Mouse (Mus musculus) G1E-ER4 (cell line): ENCODE measurements around the gene Trim14. TPM values are rescaled to one million over a fixed set of nuclear protein-coding genes. Genes with fewer than 3 reads are reported as not detected.

Experiments
- GATA1 ChIP-seq: IDR thresholded peaks from one replicate; pipeline ENCODE4 v1.8.0; 2012; ENCODE audit warnings: low read length, inconsistent platforms
- polyA plus RNA-seq: library from polyadenylated mRNA; stranded (reverse); fragments of >175 nt; gene quantifications from 2 replicates; pipeline ENCODE4 v1.2.3, GENCODE M21; 2012

Trim14 gene
- polyA plus RNA-seq, 1 experiment: 17.9 TPM

GRCm38 (mm10) chr4:46503881-46504280 lies 32.1 kb downstream of the Trim14 start:
- peak; percentile 8 for TF ChIP-seq GATA1

DNA sequence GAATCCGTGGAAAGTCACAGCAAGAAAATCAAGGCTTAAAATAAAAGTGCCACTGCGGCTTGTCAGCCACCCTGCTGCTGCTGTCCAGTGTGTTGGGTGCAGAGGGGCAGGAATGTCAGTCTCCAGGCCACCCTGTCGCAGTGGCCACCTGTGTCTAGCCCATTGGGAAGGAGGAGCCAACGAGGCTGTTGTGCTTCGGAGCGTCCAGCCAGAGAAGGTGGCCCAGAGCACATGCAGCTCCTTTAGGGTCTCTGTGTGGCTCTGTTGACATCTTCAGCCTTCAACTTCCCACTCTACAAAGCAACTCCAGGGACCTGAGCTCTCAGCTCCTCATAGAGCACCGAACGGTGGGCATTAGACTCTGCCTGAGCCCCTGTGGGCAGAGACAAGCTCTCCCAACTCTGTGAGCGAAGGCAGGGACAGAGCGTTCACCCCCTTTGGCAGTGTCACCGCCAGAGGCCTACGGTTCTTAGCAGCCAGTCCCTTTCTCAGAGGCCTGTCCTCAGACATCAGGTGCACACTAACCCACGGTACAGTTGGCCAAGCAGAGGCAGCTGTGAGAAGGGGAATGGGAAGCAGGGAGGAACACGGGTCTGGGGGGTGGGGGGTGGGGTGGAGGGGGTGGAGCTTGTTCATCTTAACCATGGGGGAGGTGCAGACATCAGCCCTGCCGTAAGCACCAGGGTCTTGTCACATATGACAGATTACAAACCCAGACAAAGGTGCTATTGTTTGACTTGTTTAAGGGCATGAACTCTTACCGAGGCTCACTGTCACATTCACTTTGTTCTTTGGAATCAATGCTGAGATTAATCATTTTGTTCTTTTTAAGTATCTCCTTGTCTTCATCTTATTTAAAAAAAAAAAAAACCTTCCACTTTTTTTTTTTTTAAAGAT lies 33.1 kb downstream of the Trim14 start:
- no peak for TF ChIP-seq GATA1

GRCm38 (mm10) chr4:46498976-46499375 lies 37.0 kb downstream of the Trim14 start:
- no peak for TF ChIP-seq GATA1

- no peak for TF ChIP-seq GATA1
Measured at GRCm38 (mm10) chr4:46498511-46498910, 37.4 kb downstream of the Trim14 start.

GRCm38 (mm10) chr4:46497286-46497892 lies 38.6 kb downstream of the Trim14 start:
- TF ChIP-seq GATA1: no peak

DNA sequence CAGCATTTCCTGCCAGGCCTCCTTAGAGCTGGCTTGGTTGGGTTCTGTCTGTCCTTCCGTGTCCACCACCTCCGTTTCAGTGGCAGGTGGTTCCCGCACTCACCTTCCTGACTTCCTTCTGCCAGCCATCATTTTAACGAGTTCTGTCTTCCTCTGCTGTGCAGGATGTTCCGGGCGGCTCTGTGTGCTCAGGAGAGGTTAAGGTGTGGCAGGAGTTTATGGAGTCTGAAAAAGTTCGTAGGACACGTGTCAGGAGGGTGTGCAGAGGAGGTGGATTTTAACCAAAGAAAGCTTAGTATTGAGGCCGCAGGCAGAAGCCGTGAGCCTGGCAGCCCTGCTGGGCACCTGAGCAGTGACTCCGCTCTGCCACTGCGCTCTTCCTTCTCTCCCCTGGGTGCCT lies 40.4 kb downstream of the Trim14 start:
- TF ChIP-seq GATA1: no peak

- no peak for TF ChIP-seq GATA1
Measured at GRCm38 (mm10) chr4:46493071-46493470, 42.9 kb downstream of the Trim14 start.

- no peak for TF ChIP-seq GATA1
Measured at GRCm38 (mm10) chr4:46489028-46489925, 46.7 kb downstream of the Trim14 start, which contains the start of gene Nans. Gene Nans, plus strand, starts transcription at chr4:46489248.

DNA sequence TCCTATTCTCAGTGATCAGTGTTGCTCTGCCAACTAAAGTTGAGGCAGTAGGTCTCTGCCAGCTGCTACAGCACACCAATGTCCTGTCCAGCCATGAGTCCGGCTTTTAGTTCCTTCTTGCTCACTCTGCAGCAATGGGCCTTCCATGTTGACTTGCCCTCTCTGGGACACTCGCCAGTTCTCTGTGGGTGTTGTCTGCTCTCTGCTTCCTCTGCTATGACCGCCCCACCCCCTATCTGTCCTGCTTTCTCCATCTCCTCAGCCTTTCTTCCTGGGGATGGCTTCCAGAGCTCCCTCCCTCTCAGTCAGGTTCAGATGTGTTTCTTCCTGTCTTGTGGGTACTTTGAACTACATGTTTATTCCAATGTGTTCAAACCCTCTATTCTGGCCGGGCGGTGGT lies 48.6 kb downstream of the Trim14 start:
- TF ChIP-seq GATA1: no peak

- TF ChIP-seq GATA1: no peak
Measured at GRCm38 (mm10) chr4:46485696-46486417, 50.1 kb downstream of the Trim14 start.

DNA sequence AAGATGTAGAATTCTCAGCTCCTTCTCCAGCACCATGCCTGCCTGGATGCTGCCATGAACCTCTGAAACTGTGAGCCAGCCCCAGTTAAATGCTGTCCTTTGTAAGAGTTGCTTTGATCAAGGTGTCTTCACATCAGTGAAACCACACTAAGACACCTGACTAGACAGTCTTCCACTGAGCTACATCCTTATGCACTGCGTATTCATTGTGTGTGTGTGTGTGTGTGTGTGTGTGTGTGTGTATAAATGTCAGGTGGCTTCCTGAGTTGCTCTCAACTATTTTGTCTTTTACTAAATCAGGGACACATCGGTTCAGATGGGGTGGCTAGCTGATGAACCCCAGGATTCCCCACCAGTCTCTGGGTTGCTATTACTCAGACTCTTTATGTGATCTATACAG lies 56.9 kb downstream of the Trim14 start:
- no peak for TF ChIP-seq GATA1

DNA sequence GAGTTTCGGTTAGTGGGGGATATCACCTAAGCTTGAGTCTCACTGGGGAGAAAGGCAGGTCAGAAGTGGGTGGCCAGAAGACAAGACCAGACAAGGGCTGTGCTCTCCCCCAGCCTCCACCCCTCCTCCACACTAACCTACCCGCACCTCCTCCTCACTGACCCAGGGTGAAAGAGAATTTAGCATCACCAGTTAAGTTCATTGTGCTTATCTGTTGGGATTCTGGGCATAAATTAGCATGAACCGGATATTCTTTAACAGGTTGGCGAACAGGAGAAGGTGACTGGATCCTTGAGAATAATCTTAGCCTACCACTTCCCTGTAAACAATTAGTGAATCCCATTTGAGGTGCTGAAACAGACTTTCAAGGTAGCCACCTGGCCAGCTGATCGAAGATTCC lies 60.8 kb downstream of the Trim14 start:
- no peak for TF ChIP-seq GATA1

DNA sequence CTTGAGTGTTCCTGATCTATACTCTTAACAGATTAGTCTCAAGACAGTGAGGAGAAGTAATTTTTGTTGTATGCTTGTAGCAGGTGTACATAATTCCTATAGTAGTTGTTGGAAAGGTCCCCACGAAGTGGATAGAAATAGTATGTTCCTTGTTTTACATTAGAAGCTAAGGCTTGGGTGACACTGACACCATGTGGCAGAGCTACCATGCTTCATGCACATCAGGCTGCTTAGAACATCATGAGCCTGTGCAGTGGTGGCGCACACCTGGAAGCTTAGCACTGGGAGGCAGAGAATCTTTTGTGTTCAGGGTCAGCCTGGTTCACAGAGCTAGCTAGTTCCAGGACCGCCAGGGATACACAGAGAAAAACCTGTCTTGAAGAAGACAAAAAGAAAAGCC lies 70.2 kb downstream of the Trim14 start:
- no peak for TF ChIP-seq GATA1

GRCm38 (mm10) chr4:46463130-46463830 lies 72.7 kb downstream of the Trim14 start:
- no peak for TF ChIP-seq GATA1
